Mouse (Mus musculus) heart, postnatal 0 days (tissue): ENCODE results near the gene Olfr1511.
"Not testable (repeated sequence)": the region's sequence is repeated elsewhere in the genome, so short reads cannot be mapped to it uniquely, and the experiment has no call there.

ENCODE experiments used
- CTCF ChIP-seq: IDR thresholded peaks from 2 replicates; pipeline ENCODE4 v1.5.1; 2016; ENCODE audit warnings: antibody characterized with exemption, control low read depth, low read depth
- EP300 ChIP-seq: IDR thresholded peaks from 2 replicates; pipeline ENCODE4 v1.6.1; 2016; ENCODE audit warnings: antibody characterized with exemption, low read depth

DNA sequence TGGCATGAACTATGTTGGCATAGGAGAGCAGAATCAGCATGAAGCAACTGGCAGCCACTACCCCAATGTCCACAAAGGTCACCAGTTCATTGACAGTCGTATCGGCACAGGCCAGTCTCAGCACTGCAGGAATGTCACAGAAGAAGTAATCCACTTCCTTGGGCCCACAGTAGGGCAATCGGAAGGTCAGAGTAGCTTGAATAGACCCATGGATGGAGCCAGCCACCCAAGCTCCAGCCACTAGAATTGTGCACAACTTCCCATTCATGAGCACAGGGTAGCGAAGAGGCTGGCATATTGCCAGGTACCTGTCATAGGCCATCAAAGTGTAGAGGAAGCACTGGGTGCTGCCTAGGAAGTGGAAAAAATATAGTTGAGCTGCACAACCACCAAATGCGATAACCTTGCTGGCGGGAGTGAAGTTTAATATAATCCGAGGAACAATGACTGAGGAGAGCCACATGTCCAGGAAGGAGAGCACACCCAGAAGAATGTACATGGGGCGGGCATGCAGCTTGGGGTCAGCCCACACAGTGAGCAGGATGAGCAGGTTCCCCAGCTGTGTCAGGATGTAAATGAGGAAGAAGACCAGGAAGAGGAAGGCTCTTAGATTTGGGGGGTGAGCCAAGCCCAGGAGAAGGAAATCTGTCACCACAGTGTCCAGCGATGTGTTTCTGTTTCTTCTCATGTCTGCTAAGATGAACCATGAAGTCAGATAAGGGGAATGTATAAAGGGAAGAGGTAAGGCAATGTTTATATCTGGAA lies 6.9 kb downstream of the Olfr1511 start:
- TF ChIP-seq CTCF, EP300: not testable (repeated sequence)
